In genomic region chr11:96334998-96335397, GRCm38 (mm10) we compare ENCODE assay signal across 17 mouse cellular contexts. TPM values are rescaled to one million over a fixed set of nuclear protein-coding genes. Genes with fewer than 3 reads are reported as not detected.
DNase-seq lines count a peak whose midpoint lies in the region; ATAC-seq lines count a peak whose summit lies in the region.
"Had no signal": no experiment of that assay in that cellular context is flagged by ENCODE, and none has a peak within 500 bp of the region (broad histone marks: within the 10 kb centered on the region; RNA-seq: fewer than 3 reads in every experiment).

No protein-coding gene starts in this region.

- H3K27ac ChIP-seq in neural tube, embryonic 11.5 days (ENCODE audit: low read depth, low read length): peak overlapping the region; percentile 100
- H3K27ac ChIP-seq in limb, embryonic 12.5 days: no peak overlapping the region
- H3K27ac ChIP-seq in midbrain, embryonic 10.5 days (replicated peaks): no peak overlapping the region
- H3K27ac ChIP-seq: heart, embryonic 13.5 days had no signal

- H3K36me3 ChIP-seq in neural tube, embryonic 11.5 days (ENCODE audit: control insufficient read depth, insufficient read depth, low read length): peaks cover 8% of the 10 kb centered on the region
- no peaks in the 10 kb centered on the region for H3K36me3 ChIP-seq in limb, embryonic 12.5 days
- H3K36me3 ChIP-seq in midbrain, embryonic 10.5 days: no peaks in the 10 kb centered on the region
- H3K36me3 ChIP-seq: heart, embryonic 13.5 days had no signal

- ATAC-seq in neural tube, embryonic 11.5 days (ENCODE audit: insufficient read depth, low FRiP score, low TSS enrichment): no peak
- no peak for ATAC-seq in limb, embryonic 12.5 days (ENCODE audit: insufficient number of reproducible peaks, insufficient read depth, low FRiP score, low TSS enrichment, low read depth)

- H3K27me3 ChIP-seq in neural tube, embryonic 11.5 days (ENCODE audit: control insufficient read depth, insufficient read depth, low read length): no peaks in the 10 kb centered on the region
- peaks cover 100% of the 10 kb centered on the region for H3K27me3 ChIP-seq in limb, embryonic 12.5 days
- peaks cover 100% of the 10 kb centered on the region for H3K27me3 ChIP-seq in midbrain, embryonic 10.5 days (ENCODE audit: low read depth, poor library complexity, severe bottlenecking)

- intact Hi-C loops in heart, postnatal 14 days (cut with DNase I): no loop called here

- H3K9ac ChIP-seq in neural tube, embryonic 11.5 days (ENCODE audit: low read length): peak overlapping the region; percentile 100
- H3K9ac ChIP-seq in limb, embryonic 12.5 days (replicated peaks): no peak overlapping the region
- H3K9ac ChIP-seq: heart, embryonic 13.5 days had no signal

- H3K4me1 ChIP-seq in neural tube, embryonic 11.5 days (ENCODE audit: control insufficient read depth, insufficient read depth, low read length): peaks cover 94% of the 10 kb centered on the region
- peaks cover 12% of the 10 kb centered on the region for H3K4me1 ChIP-seq in limb, embryonic 12.5 days (replicated peaks)
- peaks cover 4% of the 10 kb centered on the region; the same call in 1 of the 2 replicates for H3K4me1 ChIP-seq in midbrain, embryonic 10.5 days

- no peaks in the 10 kb centered on the region for H3K9me3 ChIP-seq in neural tube, embryonic 11.5 days (ENCODE audit: control insufficient read depth, low read length)
- H3K9me3 ChIP-seq in limb, embryonic 12.5 days: no peaks in the 10 kb centered on the region
- no peaks in the 10 kb centered on the region for H3K9me3 ChIP-seq in midbrain, embryonic 10.5 days (replicated peaks)
- H3K9me3 ChIP-seq: heart, embryonic 13.5 days had no signal

- peak; percentile 55 for DNase-seq in kidney, adult 9 months
- no peak for DNase-seq in kidney, postnatal 14 days
- DNase-seq in neural tube, embryonic 11.5 days (ENCODE audit: low spot score): no peak
- no peak for DNase-seq in neural tube, embryonic 10.5 days (ENCODE audit: extremely low spot score, low spot score)
- DNase-seq in midbrain, embryonic 10.5 days (ENCODE audit: low spot score): no peak
- no peak for DNase-seq in heart, postnatal 14 days
- no peak for DNase-seq in thymus, postnatal 0 days (ENCODE audit: low spot score)
- DNase-seq: cerebellum, postnatal 10 days; gastrocnemius, postnatal 25 days; layer of hippocampus, adult 9-11 months had no signal

- 33% methylated on average over 3 of the region's 3 CpGs for WGBS in neural tube, embryonic 11.5 days
- 50% methylated on average over 3 of the region's 3 CpGs for WGBS in limb, embryonic 12.5 days
- 37% methylated on average over 3 of the region's 3 CpGs for WGBS in midbrain, embryonic 10.5 days

- peak overlapping the region; percentile 100 for H3K4me2 ChIP-seq in neural tube, embryonic 11.5 days (ENCODE audit: low read depth)
- H3K4me2 ChIP-seq in limb, embryonic 12.5 days: 0 out of 2 replicates have a peak overlapping the region, but pooled peaks have one; percentile 26

- H3K4me3 ChIP-seq in neural tube, embryonic 11.5 days (ENCODE audit: low read depth, low read length): peak overlapping the region; percentile 96
- H3K4me3 ChIP-seq in limb, embryonic 12.5 days (replicated peaks): no peak overlapping the region
- no peak overlapping the region for H3K4me3 ChIP-seq in midbrain, embryonic 10.5 days

RNA-seq across cellular contexts. Expression of gene Hoxb3, which starts 11.9 kb away (rescaled TPM):
- 10.3 and 14.2 TPM in 2 replicates for polyA plus RNA-seq in neural tube, embryonic 11.5 days (2014; fragmentation: Nextera tagmentation; extraction: Ambion mirVana)
- 0.55 and 0.68 TPM in 2 replicates for polyA plus RNA-seq in limb, embryonic 12.5 days (2016; fragmentation: Nextera tagmentation; extraction: Ambion mirVana)
- not detected in 2 replicates for polyA plus RNA-seq in midbrain, embryonic 10.5 days (2016; fragmentation: Nextera tagmentation; extraction: Ambion mirVana)
- under 1 TPM; 0.76 to 0.79 TPM for total RNA-seq in heart, postnatal 14 days (2021)
- polyA plus RNA-seq in thymus, postnatal 0 days (2015; fragmentation: Nextera tagmentation; extraction: Ambion mirVana): 0.18 and 0.30 TPM in 2 replicates
- total RNA-seq: left cerebral cortex, postnatal 36 days had no signal

RNA-seq across cellular contexts. Expression of gene Hoxb2, which starts 15.3 kb away (rescaled TPM):
- polyA plus RNA-seq in neural tube, embryonic 11.5 days (2014; fragmentation: Nextera tagmentation; extraction: Ambion mirVana): 88.2 and 89.0 TPM in 2 replicates
- 5.1 and 6.0 TPM in 2 replicates for polyA plus RNA-seq in limb, embryonic 12.5 days (2016; fragmentation: Nextera tagmentation; extraction: Ambion mirVana)
- 0.10 TPM in 1 of 2 replicates, not detected in the other for polyA plus RNA-seq in midbrain, embryonic 10.5 days (2016; fragmentation: Nextera tagmentation; extraction: Ambion mirVana)
- total RNA-seq in heart, postnatal 14 days (2021): 1 to 10 TPM in 1 of 2 experiments, under 1 TPM in 1; 0.78 to 1.3 TPM
- 1.3 and 1.4 TPM in 2 replicates for polyA plus RNA-seq in thymus, postnatal 0 days (2015; fragmentation: Nextera tagmentation; extraction: Ambion mirVana)
- total RNA-seq: left cerebral cortex, postnatal 36 days had no signal

RNA-seq across cellular contexts. Expression of gene Hoxb4, which starts 16.9 kb away (rescaled TPM):
- 3.1 and 3.8 TPM in 2 replicates for polyA plus RNA-seq in neural tube, embryonic 11.5 days (2014; fragmentation: Nextera tagmentation; extraction: Ambion mirVana)
- 0.56 and 0.73 TPM in 2 replicates for polyA plus RNA-seq in limb, embryonic 12.5 days (2016; fragmentation: Nextera tagmentation; extraction: Ambion mirVana)
- polyA plus RNA-seq in midbrain, embryonic 10.5 days (2016; fragmentation: Nextera tagmentation; extraction: Ambion mirVana): not detected in 2 replicates
- 1 to 10 TPM; 1.0 to 1.3 TPM for total RNA-seq in heart, postnatal 14 days (2021)
- polyA plus RNA-seq in thymus, postnatal 0 days (2015; fragmentation: Nextera tagmentation; extraction: Ambion mirVana): 0.09 and 0.20 TPM in 2 replicates
- total RNA-seq: left cerebral cortex, postnatal 36 days had no signal

RNA-seq across cellular contexts. Expression of gene Hoxb1, which starts 30.6 kb away (rescaled TPM):
- polyA plus RNA-seq in neural tube, embryonic 11.5 days (2014; fragmentation: Nextera tagmentation; extraction: Ambion mirVana): 15.7 and 17.2 TPM in 2 replicates
- polyA plus RNA-seq in limb, embryonic 12.5 days (2016; fragmentation: Nextera tagmentation; extraction: Ambion mirVana): not detected in 2 replicates
- polyA plus RNA-seq in midbrain, embryonic 10.5 days (2016; fragmentation: Nextera tagmentation; extraction: Ambion mirVana): 0.15 TPM in 1 of 2 replicates, not detected in the other
- total RNA-seq in heart, postnatal 14 days (2021): not detected
- not detected in 2 replicates for polyA plus RNA-seq in thymus, postnatal 0 days (2015; fragmentation: Nextera tagmentation; extraction: Ambion mirVana)
- total RNA-seq: adrenal gland, adult 2 months; gastrocnemius, postnatal 25 days; left cerebral cortex, postnatal 36 days; megakaryocyte-erythroid progenitor cell, adult 5-6 weeks had no signal
- polyA plus RNA-seq: adrenal gland, adult 2 months; liver, embryonic 16.5 days; testis, adult 2 months had no signal

RNA-seq across cellular contexts. Expression of gene Hoxb5, which starts 31.9 kb away (rescaled TPM):
- polyA plus RNA-seq in neural tube, embryonic 11.5 days (2014; fragmentation: Nextera tagmentation; extraction: Ambion mirVana): 49.0 and 49.1 TPM in 2 replicates
- polyA plus RNA-seq in limb, embryonic 12.5 days (2016; fragmentation: Nextera tagmentation; extraction: Ambion mirVana): 0.83 and 2.1 TPM in 2 replicates
- not detected in 2 replicates for polyA plus RNA-seq in midbrain, embryonic 10.5 days (2016; fragmentation: Nextera tagmentation; extraction: Ambion mirVana)
- total RNA-seq in heart, postnatal 14 days (2021): under 1 TPM; 0.19 to 0.22 TPM
- 0.15 and 0.16 TPM in 2 replicates for polyA plus RNA-seq in thymus, postnatal 0 days (2015; fragmentation: Nextera tagmentation; extraction: Ambion mirVana)
- total RNA-seq: left cerebral cortex, postnatal 36 days; megakaryocyte-erythroid progenitor cell, adult 5-6 weeks had no signal

Comparison
In these comparisons a context has a peak if more than half of its experiments do, and no peak if none do; other contexts are left out.
1. RNA of gene Hoxb2, which starts 15.3 kb away (polyA plus RNA-seq): 88.2 to 89.0 TPM in neural tube, embryonic 11.5 days; 5.1 to 6.0 TPM in limb, embryonic 12.5 days, 1.3 to 1.4 TPM in thymus, postnatal 0 days and 0.10 TPM in midbrain, embryonic 10.5 days; every median in the first group is over 10 times any median in the second.